ENCODE assay signal across 9 mouse cellular contexts in genomic region chr10:45132371-45132770, GRCm38 (mm10). TPM values are rescaled to one million over a fixed set of nuclear protein-coding genes. Genes with fewer than 3 reads are reported as not detected.
DNase-seq lines count a peak whose midpoint lies in the region; ATAC-seq lines count a peak whose summit lies in the region.
"Had no signal": no experiment of that assay in that cellular context is flagged by ENCODE, and none has a peak within 500 bp of the region (broad histone marks: within the 10 kb centered on the region; RNA-seq: fewer than 3 reads in every experiment).

No protein-coding gene starts in this region.

- H3K36me3 ChIP-seq in kidney, embryonic 15.5 days, result peaks cover 37% of the 10 kb centered on the region
- H3K36me3 ChIP-seq in embryonic facial prominence, embryonic 11.5 days (replicated peaks; ENCODE audit: control insufficient read depth, insufficient read depth, low read depth, low read length), result no peaks in the 10 kb centered on the region
- 0 out of 2 replicates have a peak, but pooled peaks cover 3% of the 10 kb centered on the region for H3K36me3 ChIP-seq in neural tube, embryonic 15.5 days

- no peak overlapping the region for H3K27ac ChIP-seq in kidney, embryonic 15.5 days
- no peak overlapping the region for H3K27ac ChIP-seq in embryonic facial prominence, embryonic 11.5 days (replicated peaks; ENCODE audit: low read depth, low read length)
- no peak overlapping the region for H3K27ac ChIP-seq in neural tube, embryonic 15.5 days (replicated peaks)
- H3K27ac ChIP-seq: embryonic facial prominence, embryonic 15.5 days had no signal

- no peak overlapping the region for H3K9ac ChIP-seq in kidney, embryonic 15.5 days
- H3K9ac ChIP-seq in embryonic facial prominence, embryonic 11.5 days (replicated peaks; ENCODE audit: low read length), result no peak overlapping the region
- no peak overlapping the region for H3K9ac ChIP-seq in neural tube, embryonic 15.5 days (replicated peaks)
- H3K9ac ChIP-seq: embryonic facial prominence, embryonic 15.5 days had no signal

- H3K9me3 ChIP-seq in kidney, embryonic 15.5 days (replicated peaks), result no peaks in the 10 kb centered on the region
- no peaks in the 10 kb centered on the region for H3K9me3 ChIP-seq in embryonic facial prominence, embryonic 11.5 days (replicated peaks; ENCODE audit: control insufficient read depth, low read length)
- H3K9me3 ChIP-seq in neural tube, embryonic 15.5 days (replicated peaks), result no peaks in the 10 kb centered on the region
- H3K9me3 ChIP-seq: embryonic facial prominence, embryonic 15.5 days had no signal

- no peaks in the 10 kb centered on the region for H3K27me3 ChIP-seq in kidney, embryonic 15.5 days
- H3K27me3 ChIP-seq in embryonic facial prominence, embryonic 11.5 days (ENCODE audit: control insufficient read depth, insufficient read depth, low read length), result no peaks in the 10 kb centered on the region
- no peaks in the 10 kb centered on the region for H3K27me3 ChIP-seq in neural tube, embryonic 15.5 days (replicated peaks)
- H3K27me3 ChIP-seq: embryonic facial prominence, embryonic 15.5 days had no signal

- ATAC-seq in kidney, embryonic 15.5 days (replicated peaks; ENCODE audit: low FRiP score), result no peak
- no peak for ATAC-seq in embryonic facial prominence, embryonic 11.5 days (replicated peaks; ENCODE audit: insufficient number of reproducible peaks, low FRiP score, low TSS enrichment, low read depth)
- no peak for ATAC-seq in neural tube, embryonic 15.5 days (ENCODE audit: low FRiP score)

- peaks cover 6% of the 10 kb centered on the region; the same call in 1 of the 2 replicates for H3K4me1 ChIP-seq in kidney, embryonic 15.5 days
- no peaks in the 10 kb centered on the region for H3K4me1 ChIP-seq in embryonic facial prominence, embryonic 11.5 days (ENCODE audit: control insufficient read depth, insufficient read depth, low read length)
- peaks cover 12% of the 10 kb centered on the region for H3K4me1 ChIP-seq in neural tube, embryonic 15.5 days
- H3K4me1 ChIP-seq: embryonic facial prominence, embryonic 15.5 days had no signal

- WGBS in kidney, embryonic 15.5 days, result 76% methylated on average over 4 of the region's 4 CpGs
- WGBS in embryonic facial prominence, embryonic 11.5 days, result 83% methylated on average over 4 of the region's 4 CpGs
- 75% methylated on average over 4 of the region's 4 CpGs for WGBS in neural tube, embryonic 15.5 days

- DNase-seq in kidney, adult 18-20 months, result peak; percentile 65
- DNase-seq in CD8-positive naive resting alpha-beta T cell, adult 2 months (ENCODE audit: low read depth in 2 of 2, low spot score in 2 of 2), result peak; percentile 17 to 19
- peak; percentile 49 for DNase-seq in adrenal gland, postnatal 10 days
- peak; percentile 33 for DNase-seq in embryonic facial prominence, embryonic 11.5 days (ENCODE audit: low spot score)
- peak; percentile 73 for DNase-seq in lung, postnatal 36 days
- no peak for DNase-seq in frontal cortex, postnatal 10 days (ENCODE audit: low spot score in 2 of 2)

- H3K4me3 ChIP-seq in kidney, embryonic 15.5 days (replicated peaks), result no peak overlapping the region
- no peak overlapping the region for H3K4me3 ChIP-seq in embryonic facial prominence, embryonic 11.5 days (ENCODE audit: low read depth, low read length)
- no peak overlapping the region for H3K4me3 ChIP-seq in neural tube, embryonic 15.5 days (replicated peaks)
- H3K4me3 ChIP-seq: embryonic facial prominence, embryonic 15.5 days had no signal

- H3K4me2 ChIP-seq in kidney, embryonic 15.5 days, result no peak overlapping the region
- no peak overlapping the region for H3K4me2 ChIP-seq in embryonic facial prominence, embryonic 11.5 days (ENCODE audit: low read depth, low read length)
- no peak overlapping the region for H3K4me2 ChIP-seq in neural tube, embryonic 15.5 days
- H3K4me2 ChIP-seq: embryonic facial prominence, embryonic 15.5 days had no signal

RNA-seq across cellular contexts. Expression of gene Popdc3, which starts 45.5 kb away (rescaled TPM):
- polyA plus RNA-seq in kidney, embryonic 15.5 days (2015; fragmentation: Nextera tagmentation; extraction: Ambion mirVana), result 0.63 and 0.78 TPM in 2 replicates
- 1 to 10 TPM; 1.5 to 4.6 TPM for total RNA-seq in adrenal gland, postnatal 10 days (2021)
- polyA plus RNA-seq in embryonic facial prominence, embryonic 11.5 days (2014; fragmentation: Nextera tagmentation; extraction: Ambion mirVana), result 0.36 and 0.62 TPM in 2 replicates
- polyA plus RNA-seq in neural tube, embryonic 15.5 days (2015; fragmentation: Nextera tagmentation; extraction: Ambion mirVana), result 2.9 and 3.8 TPM in 2 replicates

Comparison
In these comparisons a context has a peak if more than half of its experiments do, and no peak if none do; other contexts are left out.
1. DNase-seq: peak in kidney, adult 18-20 months (single experiment), CD8-positive naive resting alpha-beta T cell, adult 2 months (2 of 2), adrenal gland, postnatal 10 days (single experiment), embryonic facial prominence, embryonic 11.5 days (single experiment) and lung, postnatal 36 days (single experiment); none in frontal cortex, postnatal 10 days (0 of 2).